10 mouse cellular contexts compared by ENCODE assay signal in genomic region chr3:95629755-95630154, GRCm38 (mm10). TPM values are rescaled to one million over a fixed set of nuclear protein-coding genes. Genes with fewer than 3 reads are reported as not detected.
DNase-seq lines count a peak whose midpoint lies in the region; ATAC-seq and TF ChIP-seq lines count a peak whose summit lies in the region.
"Had no signal": no experiment of that assay in that cellular context is flagged by ENCODE, and none has a peak within 500 bp of the region (broad histone marks: within the 10 kb centered on the region; RNA-seq: fewer than 3 reads in every experiment).

No protein-coding gene starts in this region.

- peaks cover 11% of the 10 kb centered on the region for H3K4me1 ChIP-seq in cortical plate, adult 2 months (ENCODE audit: control insufficient read depth, insufficient read depth, low read length)
- H3K4me1 ChIP-seq in kidney, embryonic 16.5 days (ENCODE audit: insufficient read depth, low read length) = peaks cover 14% of the 10 kb centered on the region

- intact Hi-C loops in left cerebral cortex, postnatal 25 days (cut with DNase I) = loop anchor here (2.0 to 5.0 kb wide), 3 partner anchors 29 to 132 kb away; partner anchors contain the start of genes Ctsk and Mcl1
- intact Hi-C loops in heart, postnatal 36 days (cut with DNase I) = loop anchor here (5.0 kb wide), 1 partner anchor 123 kb away; no protein-coding TSS in a partner anchor
- intact Hi-C loops in heart, postnatal 14 days (cut with DNase I) = loop anchor here (5.0 kb wide), 2 partner anchors 128 to 188 kb away; partner anchors contain the start of gene Rprd2

- H3K27me3 ChIP-seq in kidney, embryonic 16.5 days (ENCODE audit: insufficient read depth, low read length) = no peaks in the 10 kb centered on the region
- H3K27me3 ChIP-seq: limb, embryonic 12.5 days had no signal

- peak; percentile 67 for DNase-seq in cerebellum, adult 11-12 months
- peak; percentile 71 for DNase-seq in Muller cell, postnatal 12 days (ENCODE audit: inconsistent ontology term)
- DNase-seq in left cerebral cortex, postnatal 25 days (ENCODE audit: low spot score in 2 of 2) = peak; percentile 68 to 95
- no peak for DNase-seq in heart, postnatal 36 days
- DNase-seq in heart, postnatal 14 days = no peak

- no peak for TF ChIP-seq CTCF in cortical plate, adult 2 months (IDR thresholded peaks at IDR 0.05; ENCODE audit: extremely low read depth, insufficient read depth, low read length)

- TF ChIP-seq POLR2A in cortical plate, adult 2 months (IDR thresholded peaks at IDR 0.05; ENCODE audit: extremely low read depth, insufficient read depth, low read length) = peak; percentile 64; the same call in 1 of the 2 replicates

- ATAC-seq in cerebellum, adult (ENCODE audit: insufficient number of reproducible peaks, low FRiP score, low TSS enrichment) = no peak
- ATAC-seq in kidney, embryonic 16.5 days (ENCODE audit: low FRiP score, low TSS enrichment) = no peak

- peaks cover 56% of the 10 kb centered on the region for H3K36me3 ChIP-seq in kidney, embryonic 16.5 days (ENCODE audit: insufficient read depth, low read length)

- H3K4me3 ChIP-seq in cortical plate, adult 2 months (ENCODE audit: insufficient read depth, low read length) = no peak overlapping the region
- H3K4me3 ChIP-seq in kidney, embryonic 16.5 days (ENCODE audit: low read length) = no peak overlapping the region
- H3K4me3 ChIP-seq: limb, embryonic 12.5 days had no signal

- no peak overlapping the region for H3K9ac ChIP-seq in kidney, embryonic 16.5 days (replicated peaks; ENCODE audit: low read length)
- H3K9ac ChIP-seq: limb, embryonic 12.5 days had no signal

- no peak overlapping the region for H3K4me2 ChIP-seq in kidney, embryonic 16.5 days (replicated peaks; ENCODE audit: low read depth, low read length)
- H3K4me2 ChIP-seq: limb, embryonic 12.5 days had no signal

- 88% methylated on average over 4 of the region's 4 CpGs for WGBS in kidney, embryonic 16.5 days

- no peak overlapping the region for H3K27ac ChIP-seq in cortical plate, adult 2 months (ENCODE audit: insufficient read depth, low read length)
- H3K27ac ChIP-seq in kidney, embryonic 16.5 days (ENCODE audit: low read length) = no peak overlapping the region
- H3K27ac ChIP-seq: limb, embryonic 12.5 days had no signal

- H3K9me3 ChIP-seq in kidney, embryonic 16.5 days (ENCODE audit: low read length) = no peaks in the 10 kb centered on the region
- H3K9me3 ChIP-seq: limb, embryonic 12.5 days had no signal

RNA-seq across cellular contexts. Expression of gene Ensa, which starts 5.0 kb away (rescaled TPM):
- 149 and 155 TPM in 2 replicates for polyA plus RNA-seq in cortical plate, adult 2 months (2012; rRNA removed)
- 100 to 1,000 TPM; 366 to 382 TPM for total RNA-seq in left cerebral cortex, postnatal 25 days (2021)
- 10 to 100 TPM; 73.0 to 75.0 TPM for total RNA-seq in heart, postnatal 36 days (2021)
- polyA plus RNA-seq in kidney, embryonic 16.5 days (2015; fragmentation: Nextera tagmentation; extraction: Ambion mirVana) = 76.4 and 78.6 TPM in 2 replicates
- 10 to 100 TPM; 62.5 to 63.7 TPM for total RNA-seq in heart, postnatal 14 days (2021)

RNA-seq across cellular contexts. Expression of gene Mcl1, which starts 28.8 kb away (rescaled TPM):
- 37.7 and 39.5 TPM in 2 replicates for polyA plus RNA-seq in cortical plate, adult 2 months (2012; rRNA removed)
- total RNA-seq in left cerebral cortex, postnatal 25 days (2021) = 10 to 100 TPM; 58.4 to 59.6 TPM
- 100 to 1,000 TPM; 151 to 156 TPM for total RNA-seq in heart, postnatal 36 days (2021)
- polyA plus RNA-seq in kidney, embryonic 16.5 days (2015; fragmentation: Nextera tagmentation; extraction: Ambion mirVana) = 23.7 and 38.1 TPM in 2 replicates
- 100 to 1,000 TPM; 161 to 165 TPM for total RNA-seq in heart, postnatal 14 days (2021)

RNA-seq across cellular contexts. Expression of gene Golph3l, which starts 41.0 kb away (rescaled TPM):
- 15.5 and 15.9 TPM in 2 replicates for polyA plus RNA-seq in cortical plate, adult 2 months (2012; rRNA removed)
- total RNA-seq in left cerebral cortex, postnatal 25 days (2021) = 10 to 100 TPM; 20.4 to 20.6 TPM
- 10 to 100 TPM; 19.1 to 20.0 TPM for total RNA-seq in heart, postnatal 36 days (2021)
- 36.4 and 38.5 TPM in 2 replicates for polyA plus RNA-seq in kidney, embryonic 16.5 days (2015; fragmentation: Nextera tagmentation; extraction: Ambion mirVana)
- 10 to 100 TPM; 19.8 to 20.5 TPM for total RNA-seq in heart, postnatal 14 days (2021)

RNA-seq across cellular contexts. Expression of gene Adamtsl4, which starts 58.0 kb away (rescaled TPM):
- polyA plus RNA-seq in cortical plate, adult 2 months (2012; rRNA removed) = 6.0 and 6.4 TPM in 2 replicates
- 1 to 10 TPM; 4.1 to 4.6 TPM for total RNA-seq in left cerebral cortex, postnatal 25 days (2021)
- 10 to 100 TPM; 62.2 to 67.6 TPM for total RNA-seq in heart, postnatal 36 days (2021)
- polyA plus RNA-seq in kidney, embryonic 16.5 days (2015; fragmentation: Nextera tagmentation; extraction: Ambion mirVana) = 3.8 and 3.9 TPM in 2 replicates
- total RNA-seq in heart, postnatal 14 days (2021) = 10 to 100 TPM; 48.3 to 57.2 TPM
- total RNA-seq: hematopoietic stem cell, adult 5-6 weeks had no signal

Comparison
In these comparisons a context has a peak if more than half of its experiments do, and no peak if none do; other contexts are left out.
1. DNase-seq: peak in cerebellum, adult 11-12 months (single experiment), Muller cell, postnatal 12 days (single experiment) and left cerebral cortex, postnatal 25 days (2 of 2); none in heart, postnatal 36 days (0 of 2) and heart, postnatal 14 days (0 of 2).
2. RNA of gene Ensa, which starts 5.0 kb away (total RNA-seq): 366 to 382 TPM in left cerebral cortex, postnatal 25 days; 73.0 to 75.0 TPM in heart, postnatal 36 days and 62.5 to 63.7 TPM in heart, postnatal 14 days; every median in the first group is over 4 times any median in the second.